Mouse (Mus musculus): ENCODE data around the gene Pdilt. TPM values are rescaled to one million over a fixed set of nuclear protein-coding genes. Genes with fewer than 3 reads are reported as not detected.

Pdilt gene
- polyA plus RNA-seq, 1 experiment from 2014 or later, result not detected

DNA sequence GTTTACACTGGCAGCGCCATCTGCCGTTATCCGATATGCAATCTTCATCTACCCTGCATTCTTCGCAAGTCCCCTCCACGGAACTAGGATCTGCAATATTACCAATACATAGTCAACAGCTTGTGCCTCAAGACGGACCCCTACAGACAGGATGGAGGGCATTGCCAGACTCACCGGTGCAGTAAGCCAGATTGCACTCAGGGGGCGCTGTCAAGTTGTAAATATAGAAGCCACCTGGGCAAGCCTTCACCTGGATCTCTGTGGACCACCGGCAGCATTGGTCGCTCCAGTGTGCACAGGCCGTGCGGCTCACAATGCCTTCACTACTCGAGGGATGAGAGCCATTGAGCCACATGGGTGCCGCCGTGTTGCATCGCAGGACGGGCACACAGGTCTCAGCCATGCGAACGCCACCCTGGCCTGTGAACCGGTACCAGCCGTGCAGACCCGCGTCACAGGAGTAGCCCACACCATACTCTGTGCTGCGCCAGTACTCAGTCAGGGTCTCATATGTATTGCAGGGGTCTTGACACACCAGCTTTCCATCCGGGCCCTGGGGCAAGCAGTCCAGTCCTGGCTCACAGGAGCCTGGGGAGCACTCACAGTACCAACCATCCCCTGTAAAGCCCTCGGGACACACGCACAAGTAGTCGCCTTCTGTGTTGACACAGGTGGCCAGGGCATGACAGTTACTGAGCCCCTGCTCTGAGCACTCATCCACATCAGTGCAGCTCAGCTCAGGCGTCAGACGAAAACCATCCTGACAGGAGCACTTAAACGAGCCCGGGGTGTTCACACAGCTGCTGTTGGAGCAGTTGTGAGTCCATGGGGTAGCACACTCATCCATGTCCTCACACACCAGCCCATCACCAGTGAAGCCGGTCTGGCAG, 46.5 kb downstream of the Pdilt start:
- Histone ChIP-seq H3K4me2 (ENCODE audit: low read depth, low read length) (no peak overlapping the region), H3K27ac (ENCODE audit: low read length) (no peak overlapping the region), H3K4me3 (ENCODE audit: low read length) (no peak overlapping the region), H3K9ac (ENCODE audit: low read length) (no peak overlapping the region), H3K4me1 (ENCODE audit: control insufficient read depth, insufficient read depth, low read length) (no peaks in the 10 kb centered on the region), H3K27me3 (ENCODE audit: control insufficient read depth, insufficient read depth, low read length) (no peaks in the 10 kb centered on the region), H3K9me3 (replicated peaks; ENCODE audit: control insufficient read depth, low read length) (no peaks in the 10 kb centered on the region), H3K36me3 (ENCODE audit: control insufficient read depth, insufficient read depth) (no peaks in the 10 kb centered on the region)
- ATAC-seq (replicated peaks; ENCODE audit: extremely low read depth, insufficient read depth, low FRiP score), result no peak
- 60% methylated on average over 33 of the region's 33 CpGs for WGBS

DNA sequence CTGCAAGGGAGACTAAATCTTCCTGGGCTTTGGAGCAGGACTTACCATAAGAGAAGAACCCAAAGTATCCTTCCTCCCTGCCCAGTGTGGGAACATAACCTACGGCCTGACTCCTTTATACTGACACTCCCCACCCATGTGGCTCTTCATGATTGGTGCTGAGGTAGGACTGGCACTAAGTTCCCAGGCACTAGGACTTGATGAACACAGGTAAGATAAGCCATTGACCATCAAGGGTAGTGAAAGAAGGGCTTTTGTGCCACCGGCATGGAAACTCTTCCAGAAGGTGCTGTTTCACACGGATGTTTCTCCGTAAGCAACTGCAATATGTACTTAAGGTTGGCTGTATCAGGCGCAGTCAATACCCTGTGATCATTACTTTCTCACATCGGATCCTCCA, 64.1 kb downstream of the Pdilt start, which contains the start of gene Gp2:
TSS of gene Gp2 (minus strand) at position 101 of the 400 bp plus-strand sequence.
- 78% methylated on average over 6 of the region's 6 CpGs for WGBS
- no peaks in the 10 kb centered on the region for H3K4me1 ChIP-seq (ENCODE audit: control insufficient read depth, insufficient read depth, low read length)
- H3K4me3 ChIP-seq (ENCODE audit: low read length), result no peak within 1 kb of the TSS
- ATAC-seq (replicated peaks; ENCODE audit: extremely low read depth, insufficient read depth, low FRiP score), result no peak
- H3K9me3 ChIP-seq (replicated peaks; ENCODE audit: control insufficient read depth, low read length), result no peaks in the 10 kb centered on the region
- H3K27me3 ChIP-seq (ENCODE audit: control insufficient read depth, insufficient read depth, low read length), result no peaks in the 10 kb centered on the region
- no peak within 1 kb of the TSS for H3K27ac ChIP-seq (ENCODE audit: low read length)
- no peaks in the 10 kb centered on the region for H3K36me3 ChIP-seq (ENCODE audit: control insufficient read depth, insufficient read depth)
- H3K4me2 ChIP-seq (ENCODE audit: low read depth, low read length), result no peak within 1 kb of the TSS
- no peak within 1 kb of the TSS for H3K9ac ChIP-seq (ENCODE audit: low read length)

- H3K9me3 ChIP-seq (replicated peaks; ENCODE audit: control insufficient read depth, low read length), result no peaks in the 10 kb centered on the region
- no peak overlapping the region for H3K4me3 ChIP-seq (ENCODE audit: low read length)
- H3K4me2 ChIP-seq (ENCODE audit: low read depth, low read length), result no peak overlapping the region
- H3K27ac ChIP-seq (ENCODE audit: low read length), result no peak overlapping the region
- H3K4me1 ChIP-seq (ENCODE audit: control insufficient read depth, insufficient read depth, low read length), result no peaks in the 10 kb centered on the region
- WGBS, result 76% methylated on average over 7 of the region's 7 CpGs
- ATAC-seq (replicated peaks; ENCODE audit: extremely low read depth, insufficient read depth, low FRiP score), result no peak
- H3K9ac ChIP-seq (ENCODE audit: low read length), result no peak overlapping the region
- no peaks in the 10 kb centered on the region for H3K27me3 ChIP-seq (ENCODE audit: control insufficient read depth, insufficient read depth, low read length)
- H3K36me3 ChIP-seq (ENCODE audit: control insufficient read depth, insufficient read depth), result no peaks in the 10 kb centered on the region
Measured at GRCm38 (mm10) chr7:119454192-119454591, 69.1 kb downstream of the Pdilt start.

DNA sequence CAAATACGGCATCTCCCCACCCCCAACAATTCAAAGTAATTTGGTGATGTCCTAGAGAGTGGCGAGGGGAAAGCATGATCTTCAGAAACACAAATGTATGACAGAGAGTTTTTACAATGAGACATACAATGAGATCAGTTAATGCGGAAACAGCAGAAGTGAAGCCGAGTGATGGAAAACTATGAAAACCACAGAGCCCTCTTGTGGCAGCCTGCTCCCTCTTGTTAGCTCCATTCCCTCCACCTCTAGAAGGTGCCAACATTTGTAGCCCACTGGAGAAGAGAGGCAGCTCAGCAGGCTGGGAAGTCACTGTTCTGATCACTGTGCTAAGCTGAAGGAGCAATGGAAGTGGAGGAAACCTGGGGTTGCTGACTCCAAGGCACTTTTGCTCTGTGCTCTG, 79.4 kb downstream of the Pdilt start:
- 54% methylated on average over 4 of the region's 4 CpGs for WGBS

DNA sequence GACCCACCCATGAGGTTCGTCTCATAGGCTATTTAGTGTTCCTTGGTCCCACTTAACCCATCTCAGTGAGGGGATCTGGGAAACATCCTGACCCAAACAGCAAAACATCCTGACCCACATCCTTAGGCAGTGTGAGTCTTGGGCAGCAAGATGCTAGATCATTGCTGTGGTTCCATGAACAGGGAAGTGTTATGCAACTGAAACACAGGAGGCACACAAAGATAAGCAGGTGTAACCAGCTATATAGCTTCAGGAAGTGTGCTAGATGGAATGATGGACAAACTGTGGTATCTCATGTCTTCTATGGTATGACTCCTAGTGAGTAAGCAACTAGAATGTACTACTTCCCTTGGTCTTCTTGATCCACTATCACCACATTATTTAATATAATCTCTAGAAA, 81.4 kb downstream of the Pdilt start:
- H3K36me3 ChIP-seq (ENCODE audit: control insufficient read depth, insufficient read depth), result no peaks in the 10 kb centered on the region
- H3K27ac ChIP-seq (ENCODE audit: low read length), result no peak overlapping the region
- no peaks in the 10 kb centered on the region for H3K27me3 ChIP-seq (ENCODE audit: control insufficient read depth, insufficient read depth, low read length)
- ATAC-seq (replicated peaks; ENCODE audit: extremely low read depth, insufficient read depth, low FRiP score), result no peak
- H3K9ac ChIP-seq (ENCODE audit: low read length), result no peak overlapping the region
- no peaks in the 10 kb centered on the region for H3K4me1 ChIP-seq (ENCODE audit: control insufficient read depth, insufficient read depth, low read length)
- 58% methylated on average over 1 of the region's 1 CpGs for WGBS
- H3K4me2 ChIP-seq (ENCODE audit: low read depth, low read length), result no peak overlapping the region
- no peaks in the 10 kb centered on the region for H3K9me3 ChIP-seq (replicated peaks; ENCODE audit: control insufficient read depth, low read length)
- no peak overlapping the region for H3K4me3 ChIP-seq (ENCODE audit: low read length)

More for the DNA sequence above, 79.4 kb downstream of the Pdilt start:
- H3K27ac ChIP-seq (ENCODE audit: low read length), result no peak overlapping the region
- no peaks in the 10 kb centered on the region for H3K27me3 ChIP-seq (ENCODE audit: control insufficient read depth, insufficient read depth, low read length)
- H3K4me1 ChIP-seq (ENCODE audit: control insufficient read depth, insufficient read depth, low read length), result no peaks in the 10 kb centered on the region
- no peak overlapping the region for H3K9ac ChIP-seq (ENCODE audit: low read length)
- ATAC-seq (replicated peaks; ENCODE audit: extremely low read depth, insufficient read depth, low FRiP score), result no peak
- H3K9me3 ChIP-seq (replicated peaks; ENCODE audit: control insufficient read depth, low read length), result no peaks in the 10 kb centered on the region
- H3K4me2 ChIP-seq (ENCODE audit: low read depth, low read length), result no peak overlapping the region
- H3K36me3 ChIP-seq (ENCODE audit: control insufficient read depth, insufficient read depth), result no peaks in the 10 kb centered on the region
- H3K4me3 ChIP-seq (ENCODE audit: low read length), result no peak overlapping the region

Other genes with a start within 250 kb of the Pdilt start
- gene Gp2, start 64.2 kb downstream of the Pdilt start, polyA plus RNA-seq (2015; fragmentation: Nextera tagmentation; extraction: Ambion mirVana), result 0.07 TPM in 1 of 2 replicates, not detected in the other
- 0.05 TPM in 1 of 2 replicates, not detected in the other for gene Umod, start 44.2 kb downstream of the Pdilt start, polyA plus RNA-seq (2015; fragmentation: Nextera tagmentation; extraction: Ambion mirVana)
- gene Acsm5, start 4.0 kb downstream of the Pdilt start, polyA plus RNA-seq (2015; fragmentation: Nextera tagmentation; extraction: Ambion mirVana), result not detected in 2 replicates
- gene Acsm2, start 30.9 kb upstream of the Pdilt start, polyA plus RNA-seq (2015; fragmentation: Nextera tagmentation; extraction: Ambion mirVana), result not detected in 2 replicates
- gene Acsm1, start 83.5 kb upstream of the Pdilt start, polyA plus RNA-seq (2015; fragmentation: Nextera tagmentation; extraction: Ambion mirVana), result 0.26 and 0.50 TPM in 2 replicates
- gene Acsm4, start 166.5 kb upstream of the Pdilt start, polyA plus RNA-seq (2015; fragmentation: Nextera tagmentation; extraction: Ambion mirVana), result not detected in 2 replicates
- 49.1 and 57.9 TPM in 2 replicates for gene Thumpd1, start 197.3 kb upstream of the Pdilt start, polyA plus RNA-seq (2015; fragmentation: Nextera tagmentation; extraction: Ambion mirVana)
- 0.11 and 0.12 TPM in 2 replicates for gene Acsm3, start 237.4 kb upstream of the Pdilt start, polyA plus RNA-seq (2015; fragmentation: Nextera tagmentation; extraction: Ambion mirVana)